Mouse (Mus musculus): ENCODE measurements around the gene Bco2. TPM values are rescaled to one million over a fixed set of nuclear protein-coding genes. Genes with fewer than 3 reads are reported as not detected.
A peak's percentile ranks its signal among the peaks of the same experiment; 100 is the strongest.

The Bco2 gene
- total and polyA plus RNA-seq, 3 experiments = 0.07 TPM; not detected in 2

- peak overlapping the region; percentile 28 to 56 for H3K4me3 ChIP-seq (ENCODE audit: control insufficient read depth in 1 of 2, insufficient read depth in 1 of 2, low read depth in 2 of 2, low read length in 2 of 2)
- no peaks in the 10 kb centered on the region for H3K27me3 ChIP-seq (ENCODE audit: control insufficient read depth in 1 of 2, insufficient read depth in 2 of 2, low read length in 2 of 2)
- peaks cover 2 to 28% of the 10 kb centered on the region in 2 experiments; a peak in 3 of 4 replicates for H3K4me1 ChIP-seq (ENCODE audit: control insufficient read depth in 1 of 2, insufficient read depth in 2 of 2, low read length in 2 of 2)
- H3K9ac ChIP-seq (ENCODE audit: control insufficient read depth, low read depth, low read length, poor library complexity, severe bottlenecking) = peak overlapping the region; percentile 66
- no peak for TF ChIP-seq SMC3 (IDR thresholded peaks at IDR 0.05; ENCODE audit: low read depth, low read length)
- no peak for TF ChIP-seq MYC (IDR thresholded peaks at IDR 0.05; ENCODE audit: low read depth, low read length)
- no peak for TF ChIP-seq BHLHE40 (IDR thresholded peaks at IDR 0.05; ENCODE audit: borderline replicate concordance, low read depth, low read length)
- no peak for TF ChIP-seq ZC3H11A (IDR thresholded peaks at IDR 0.05; ENCODE audit: low read depth, low read length)
- TF ChIP-seq KAT2A (conservative IDR thresholded peaks at IDR 0.05; ENCODE audit: low read depth, low read length) = no peak
- no peak for TF ChIP-seq MYB (IDR thresholded peaks at IDR 0.05; ENCODE audit: low read depth, low read length)
- TF ChIP-seq USF2 (IDR thresholded peaks at IDR 0.05; ENCODE audit: borderline replicate concordance in 1 of 2, insufficient read depth in 1 of 2, low read depth in 1 of 2, low read length in 2 of 2) = no peak
- no peak for TF ChIP-seq TCF12 (IDR thresholded peaks at IDR 0.05; ENCODE audit: low read depth, low read length)
- no peak for TF ChIP-seq ELF1 (IDR thresholded peaks at IDR 0.05; ENCODE audit: low read depth, low read length)
- no peak for TF ChIP-seq MAZ (IDR thresholded peaks at IDR 0.05; ENCODE audit: low read depth, low read length)
- TF ChIP-seq RCOR1 (IDR thresholded peaks at IDR 0.05; ENCODE audit: low read depth, low read length) = no peak
- TF ChIP-seq JUND (IDR thresholded peaks at IDR 0.05; ENCODE audit: low read depth, low read length) = no peak
- no peak for TF ChIP-seq MAX (IDR thresholded peaks at IDR 0.05; ENCODE audit: low read length)
- TF ChIP-seq E2F4 (IDR thresholded peaks at IDR 0.05; ENCODE audit: borderline replicate concordance, low read depth, low read length) = no peak
- H3K79me2 ChIP-seq (ENCODE audit: control insufficient read depth, insufficient read depth, low read length, poor library complexity) = no peaks in the 10 kb centered on the region
- peaks cover 0 to 8% of the 10 kb centered on the region in 2 experiments; a peak in 2 of 4 replicates for H3K36me3 ChIP-seq (ENCODE audit: control insufficient read depth in 1 of 2, insufficient read depth in 2 of 2, low read length in 2 of 2)
- no peak for DNase-seq (ENCODE audit: low read depth, low spot score)
- H3K27ac ChIP-seq (ENCODE audit: control insufficient read depth, low read depth, low read length) = peak overlapping the region; percentile 90
- no peaks in the 10 kb centered on the region for H3K9me3 ChIP-seq (replicated peaks; ENCODE audit: insufficient read depth, low read length)
Measured at GRCm38 (mm10) chr9:50495405-50496150, 59.4 kb downstream of the Bco2 start.

- Histone ChIP-seq H3K4me1 (ENCODE audit: control insufficient read depth in 1 of 2, insufficient read depth in 2 of 2, low read length in 2 of 2) (peaks cover 2 to 20% of the 10 kb centered on the region in 2 experiments; a peak in 3 of 4 replicates), H3K27me3 (ENCODE audit: control insufficient read depth in 1 of 2, insufficient read depth in 2 of 2, low read length in 2 of 2) (no peaks in the 10 kb centered on the region), H3K36me3 (ENCODE audit: control insufficient read depth in 1 of 2, insufficient read depth in 2 of 2, low read length in 2 of 2) (peaks cover 0 to 8% of the 10 kb centered on the region in 2 experiments; a peak in 2 of 4 replicates), H3K79me2 (ENCODE audit: control insufficient read depth, insufficient read depth, low read length, poor library complexity) (no peaks in the 10 kb centered on the region), H3K9ac (ENCODE audit: control insufficient read depth, low read depth, low read length, poor library complexity, severe bottlenecking) (no peak within 1 kb of the TSS), H3K4me3 (ENCODE audit: control insufficient read depth in 1 of 2, insufficient read depth in 1 of 2, low read depth in 2 of 2, low read length in 2 of 2) (no peak within 1 kb of the TSS), H3K27ac (ENCODE audit: control insufficient read depth, low read depth, low read length) (no peak within 1 kb of the TSS; the same call in 1 of the 2 replicates), H3K9me3 (replicated peaks; ENCODE audit: insufficient read depth, low read length) (no peaks in the 10 kb centered on the region)
- no peak for TF ChIP-seq MXI1 (IDR thresholded peaks at IDR 0.05; ENCODE audit: low read depth, low read length)
- no peak for TF ChIP-seq SIN3A (IDR thresholded peaks at IDR 0.05; ENCODE audit: low read length)
- TF ChIP-seq POLR2AphosphoS2 (IDR thresholded peaks at IDR 0.05; ENCODE audit: low read length) = no peak
- no peak for TF ChIP-seq GABPA (IDR thresholded peaks at IDR 0.05; ENCODE audit: low read depth, low read length)
- no peak for TF ChIP-seq CTCF (IDR thresholded peaks at IDR 0.05 in 2 of 3, conservative IDR thresholded peaks at IDR 0.05 in 1 of 3; ENCODE audit: control insufficient read depth in 1 of 3, insufficient read depth in 1 of 3, low read depth in 2 of 3, low read length in 3 of 3, poor library complexity in 1 of 3, severe bottlenecking in 1 of 3)
- TF ChIP-seq ZKSCAN1 (IDR thresholded peaks at IDR 0.05; ENCODE audit: low read depth, low read length) = no peak
- TF ChIP-seq MYB (IDR thresholded peaks at IDR 0.05; ENCODE audit: low read depth, low read length) = no peak
- TF ChIP-seq ELF1 (IDR thresholded peaks at IDR 0.05; ENCODE audit: low read depth, low read length) = no peak
- no peak for TF ChIP-seq HCFC1 (IDR thresholded peaks at IDR 0.05; ENCODE audit: low read depth, low read length)
- TF ChIP-seq NRF1 (IDR thresholded peaks at IDR 0.05; ENCODE audit: insufficient read depth, low read depth, low read length, poor library complexity, severe bottlenecking) = no peak
- no peak for TF ChIP-seq TAL1 (IDR thresholded peaks at IDR 0.05; ENCODE audit: low read length)
- no peak for TF ChIP-seq USF2 (IDR thresholded peaks at IDR 0.05; ENCODE audit: borderline replicate concordance in 1 of 2, insufficient read depth in 1 of 2, low read depth in 1 of 2, low read length in 2 of 2)
- no peak for TF ChIP-seq TCF12 (IDR thresholded peaks at IDR 0.05; ENCODE audit: low read depth, low read length)
- no peak for TF ChIP-seq E2F4 (IDR thresholded peaks at IDR 0.05; ENCODE audit: borderline replicate concordance, low read depth, low read length)
- no peak for TF ChIP-seq KAT2A (conservative IDR thresholded peaks at IDR 0.05; ENCODE audit: low read depth, low read length)
- no peak for TF ChIP-seq POLR2AphosphoS5 (IDR thresholded peaks at IDR 0.05; ENCODE audit: borderline replicate concordance, low read depth, low read length)
- TF ChIP-seq UBTF (IDR thresholded peaks at IDR 0.05; ENCODE audit: borderline replicate concordance, insufficient read depth, low read depth, low read length) = no peak
- TF ChIP-seq CHD2 (IDR thresholded peaks at IDR 0.05; ENCODE audit: low read length) = no peak
- DNase-seq (ENCODE audit: low read depth, low spot score) = no peak
Measured at GRCm38 (mm10) chr9:50494311-50494710, 60.7 kb downstream of the Bco2 start, which contains the start of gene Plet1. TSS of gene Plet1 (plus strand) at chr9:50494525.

Data from MEL (cell line).